Mouse (Mus musculus) right cerebral cortex, adult 18-20 months (tissue): ENCODE data around the gene Dnah12.
"Not testable (repeated sequence)": the region's sequence is repeated elsewhere in the genome, so short reads cannot be mapped to it uniquely, and the experiment has no call there.

Experiments used
- DNase-seq: peaks from one replicate; pipeline ENCODE4 v3.0.0; 2022; ENCODE audit warnings: mixed read lengths

Gene Dnah12

GRCm38 (mm10) chr14:26692974-26693373, at the start of gene Dnah12:
TSS of gene Dnah12 (plus strand) at chr14:26693274.
- no peak for DNase-seq

GRCm38 (mm10) chr14:26645989-26646650, 47.0 kb upstream of the Dnah12 start:
- no peak for DNase-seq

GRCm38 (mm10) chr14:26647811-26648210, 45.3 kb upstream of the Dnah12 start:
- no peak for DNase-seq

- no peak for DNase-seq
These were observed 41.2 kb upstream of the Dnah12 start for GRCm38 (mm10) chr14:26651901-26652300.

GRCm38 (mm10) chr14:26658178-26658577, 34.9 kb upstream of the Dnah12 start:
- no peak for DNase-seq

GRCm38 (mm10) chr14:26660233-26660632, 32.8 kb upstream of the Dnah12 start:
- DNase-seq = no peak

GRCm38 (mm10) chr14:26662016-26662415, 31.1 kb upstream of the Dnah12 start:
- DNase-seq = no peak

- DNase-seq = no peak
These were observed 30.6 kb upstream of the Dnah12 start for GRCm38 (mm10) chr14:26662488-26662887.

- no peak for DNase-seq
These were observed 29.2 kb upstream of the Dnah12 start for GRCm38 (mm10) chr14:26663851-26664250.

- DNase-seq = no peak
These were observed 25.1 kb upstream of the Dnah12 start for GRCm38 (mm10) chr14:26667991-26668370.

- peak; percentile 61 for DNase-seq
These were observed 24.4 kb upstream of the Dnah12 start for GRCm38 (mm10) chr14:26668371-26669291.

GRCm38 (mm10) chr14:26669292-26670073, 23.6 kb upstream of the Dnah12 start, which contains the start of gene Pde12:
TSS of gene Pde12 (minus strand) at chr14:26669883.
- DNase-seq = peak; percentile 91

- no peak for DNase-seq
These were observed 22.1 kb upstream of the Dnah12 start for GRCm38 (mm10) chr14:26670964-26671363.

GRCm38 (mm10) chr14:26671870-26672615, 21.0 kb upstream of the Dnah12 start:
- DNase-seq = not testable (repeated sequence)

GRCm38 (mm10) chr14:26674476-26675169, 18.5 kb upstream of the Dnah12 start:
- not testable (repeated sequence) for DNase-seq

GRCm38 (mm10) chr14:26675371-26675770, 17.7 kb upstream of the Dnah12 start:
- DNase-seq = no peak

GRCm38 (mm10) chr14:26675791-26676190, 17.3 kb upstream of the Dnah12 start:
- DNase-seq = no peak

GRCm38 (mm10) chr14:26690727-26691126, 2.3 kb upstream of the Dnah12 start:
- DNase-seq = no peak

GRCm38 (mm10) chr14:26691363-26691762, 1.7 kb upstream of the Dnah12 start:
- DNase-seq = no peak

- no peak for DNase-seq
These were observed 4.8 kb downstream of the Dnah12 start for GRCm38 (mm10) chr14:26697912-26698311.

- not testable (repeated sequence) for DNase-seq
These were observed 12.2 kb downstream of the Dnah12 start for GRCm38 (mm10) chr14:26705246-26705645.

GRCm38 (mm10) chr14:26719696-26720095, 26.6 kb downstream of the Dnah12 start:
- DNase-seq = not testable (repeated sequence)
